Mouse (Mus musculus) lung, postnatal 0 days (tissue): ENCODE data around the gene Telo2. TPM values are rescaled to one million over a fixed set of nuclear protein-coding genes. Genes with fewer than 3 reads are reported as not detected.
"Not testable (repeated sequence)": the region's sequence is repeated elsewhere in the genome, so short reads cannot be mapped to it uniquely, and the experiment has no call there.

Experiments used
- ATAC-seq: fragments of 200-750 bp; cut with Nextera tagmentation; 2 replicates; pipeline ENCODE4 v1.8.0; 2017; ENCODE audit warnings: moderate library complexity
- DNase-seq: peaks from one replicate; pipeline ENCODE4 v3.0.0-alpha.2; 2016; ENCODE audit warnings: low spot score
- H3K27ac ChIP-seq: fragments of 300-500 bp; sonication (generic); 2 replicates; pipeline ENCODE4 v1.5.1; 2014; ENCODE audit warnings: antibody characterized with exemption, mild to moderate bottlenecking, low read length, mixed read lengths
- H3K27me3 ChIP-seq: fragments of 300-500 bp; sonication (generic); replicated peaks from 2 replicates; pipeline ENCODE4 v1.6.1; 2014; ENCODE audit warnings: low read length, mixed read lengths; ENCODE audit not compliant: insufficient read depth
- H3K36me3 ChIP-seq: fragments of 300-500 bp; sonication (generic); 2 replicates; pipeline ENCODE4 v1.6.1; 2014; ENCODE audit warnings: low read length, mixed read lengths; ENCODE audit not compliant: insufficient read depth
- H3K4me1 ChIP-seq: fragments of 300-500 bp; sonication (generic); 2 replicates; pipeline ENCODE4 v1.6.1; 2014; ENCODE audit warnings: antibody characterized with exemption, low read depth, low read length, mixed read lengths; ENCODE audit not compliant: insufficient read depth
- H3K4me2 ChIP-seq: fragments of 300-500 bp; sonication (generic); replicated peaks from 2 replicates; pipeline ENCODE4 v1.6.1; 2014; ENCODE audit warnings: low read depth, mild to moderate bottlenecking, low read length, moderate library complexity, mixed read lengths
- H3K4me3 ChIP-seq: fragments of 300-500 bp; sonication (generic); 2 replicates; pipeline ENCODE4 v1.5.1; 2014; ENCODE audit warnings: low read depth, low read length
- H3K9ac ChIP-seq: fragments of 300-500 bp; sonication (generic); replicated peaks from 2 replicates; pipeline ENCODE4 v1.6.1; 2014; ENCODE audit warnings: low read depth, mild to moderate bottlenecking
- H3K9me3 ChIP-seq: fragments of 300-500 bp; sonication (generic); 2 replicates; pipeline ENCODE4 v1.6.1; 2016; ENCODE audit warnings: low read length, mixed read lengths
- CTCF ChIP-seq: IDR thresholded peaks from 2 replicates; pipeline ENCODE4 v1.5.1; 2016; ENCODE audit warnings: antibody characterized with exemption, mild to moderate bottlenecking
- EP300 ChIP-seq: IDR thresholded peaks from 2 replicates; pipeline ENCODE4 v1.6.1; 2016; ENCODE audit warnings: antibody characterized with exemption, mild to moderate bottlenecking, control low read depth
- WGBS: fragments of 180-500 bp; shearing (Covaris S2); extraction: QIAGEN DNeasy Blood & Tissue Kit; methylation state at CpG from one replicate; pipeline ENCODE4 v1.1.7; 2014; 5-methylcytosine and 5-hydroxymethylcytosine counted together
- polyA plus RNA-seq: library from polyadenylated mRNA; unstranded; fragments of >200 nt; fragmentation: Nextera tagmentation; extraction: Ambion mirVana; gene quantifications from 2 replicates; pipeline ENCODE4 v1.2.1, GENCODE M21; 2015

The Telo2 gene
- polyA plus RNA-seq, 1 experiment from 2014 or later = 13.9 TPM

DNA sequence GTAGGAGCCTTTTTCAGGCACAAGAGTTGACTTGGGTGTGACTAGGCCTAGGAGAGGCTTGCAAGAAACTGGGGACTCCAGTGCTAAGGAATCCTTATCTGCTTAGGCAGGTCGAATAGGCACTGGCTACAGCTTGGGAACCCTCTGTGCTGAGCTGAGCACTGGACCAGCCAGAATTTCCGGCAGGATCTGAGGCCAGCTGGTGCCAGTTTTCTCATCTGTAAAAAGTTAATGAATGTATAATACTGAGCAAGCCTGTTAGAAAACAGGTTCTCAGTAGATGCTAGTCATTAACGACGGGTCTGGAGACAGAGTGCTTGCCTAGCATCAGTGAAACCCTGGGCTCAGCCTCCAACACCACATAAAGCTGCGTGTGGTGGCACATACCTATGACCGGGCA lies 19.9 kb upstream of the Telo2 start:
- no peak for TF ChIP-seq EP300
- no peak for TF ChIP-seq CTCF
- Histone ChIP-seq H3K4me3 (no peak overlapping the region), H3K36me3 (no peaks in the 10 kb centered on the region), H3K9me3 (no peaks in the 10 kb centered on the region), H3K27me3 (no peaks in the 10 kb centered on the region), H3K4me1 (peaks cover 5% of the 10 kb centered on the region), H3K27ac (no peak overlapping the region), H3K4me2 (no peak overlapping the region), H3K9ac (no peak overlapping the region)
- WGBS = 81% methylated on average over 6 of the region's 6 CpGs
- DNase-seq = no peak
- no peak for ATAC-seq

DNA sequence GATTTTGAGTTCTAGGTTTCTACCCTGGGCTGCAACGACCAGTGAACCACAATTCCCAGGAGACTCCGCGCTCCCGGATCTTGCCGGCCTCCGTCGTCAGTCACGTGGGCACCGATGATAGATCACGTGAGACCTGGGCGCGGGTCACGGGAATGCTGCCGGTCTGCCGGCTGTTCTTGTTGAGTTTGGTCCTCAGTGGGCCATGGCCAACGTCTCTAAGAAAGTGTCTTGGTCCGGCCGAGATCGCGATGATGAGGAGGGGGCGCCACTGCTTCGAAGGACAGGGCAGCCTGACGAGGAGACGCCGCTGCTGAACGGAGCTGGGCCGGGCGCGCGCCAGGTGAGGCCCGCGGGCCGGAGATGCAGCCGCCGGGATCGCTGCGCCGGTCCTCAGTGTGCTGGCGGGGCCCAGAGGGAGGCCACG lies 17.5 kb upstream of the Telo2 start, which contains the start of gene Clcn7:
Gene Clcn7 (plus strand): TSS at position 117 of the 424 bp plus-strand sequence.
- ATAC-seq (peak; percentile 95), DNase-seq (peak; percentile 96)
- TF ChIP-seq EP300 (no peak), CTCF (no peak)
- H3K4me1 ChIP-seq = peaks cover 5% of the 10 kb centered on the region
- under 1% methylated on average over 39 of the region's 40 CpGs for WGBS
- H3K4me3 ChIP-seq = peak within 1 kb of the TSS; percentile 98
- H3K4me2 ChIP-seq = peak within 1 kb of the TSS; percentile 71
- no peaks in the 10 kb centered on the region for H3K9me3 ChIP-seq
- H3K36me3 ChIP-seq = no peaks in the 10 kb centered on the region
- H3K27ac ChIP-seq = peak within 1 kb of the TSS; percentile 62
- peak within 1 kb of the TSS; percentile 82 for H3K9ac ChIP-seq
- H3K27me3 ChIP-seq = no peaks in the 10 kb centered on the region

DNA sequence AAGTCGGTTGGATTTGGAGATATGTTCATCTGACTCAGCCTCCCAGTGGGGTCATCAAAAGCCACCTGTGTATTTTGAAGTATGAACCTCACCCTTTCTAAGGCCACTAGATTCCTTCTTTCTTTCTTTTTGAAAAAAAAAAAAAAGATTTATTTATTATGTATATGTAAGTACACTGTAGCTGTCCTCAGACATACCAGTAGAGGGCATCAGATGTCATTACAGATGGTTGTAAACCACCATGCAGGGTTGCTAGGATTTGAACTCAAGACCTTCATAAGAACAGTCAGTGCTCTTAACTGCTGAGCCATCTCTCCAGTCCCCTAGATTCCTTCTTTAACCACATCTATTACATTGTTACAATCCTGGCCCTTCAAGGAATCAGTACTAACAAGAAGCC lies 14.3 kb upstream of the Telo2 start:
- Histone ChIP-seq H3K4me3 (no peak overlapping the region), H3K36me3 (no peaks in the 10 kb centered on the region), H3K9ac (no peak overlapping the region), H3K4me2 (no peak overlapping the region), H3K4me1 (peaks cover 5% of the 10 kb centered on the region), H3K27me3 (no peaks in the 10 kb centered on the region), H3K9me3 (no peaks in the 10 kb centered on the region), H3K27ac (no peak overlapping the region)
- ATAC-seq (no peak), DNase-seq (no peak)
- WGBS = 76% methylated on average over 1 of the region's 1 CpGs
- TF ChIP-seq CTCF (peak; percentile 41), EP300 (no peak)

DNA sequence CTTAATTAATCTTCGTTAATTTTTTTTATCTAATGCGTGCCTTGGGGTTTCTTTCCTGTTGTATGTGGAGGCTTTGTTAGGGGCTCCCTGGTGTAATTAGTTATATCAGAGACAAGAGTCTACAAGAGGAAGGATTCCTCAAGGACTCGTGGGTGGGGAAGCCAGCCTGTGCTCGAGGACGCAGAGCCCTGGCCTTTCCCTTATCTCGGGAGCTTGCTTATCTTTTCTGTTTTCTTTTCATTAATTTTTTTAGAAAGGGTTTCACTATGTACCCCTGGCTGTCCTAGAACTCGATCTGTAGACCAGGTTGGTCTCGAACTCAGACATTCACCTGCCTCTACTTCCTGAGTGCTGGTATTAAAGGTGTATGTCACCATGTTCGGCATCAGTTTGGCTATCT lies 11.9 kb upstream of the Telo2 start:
- TF ChIP-seq EP300 (no peak), CTCF (no peak)
- no peak overlapping the region for H3K9ac ChIP-seq
- no peak overlapping the region for H3K27ac ChIP-seq
- H3K4me3 ChIP-seq = no peak overlapping the region
- H3K36me3 ChIP-seq = no peaks in the 10 kb centered on the region
- ATAC-seq (no peak), DNase-seq (no peak)
- H3K27me3 ChIP-seq = no peaks in the 10 kb centered on the region
- H3K9me3 ChIP-seq = no peaks in the 10 kb centered on the region
- 46% methylated on average over 9 of the region's 9 CpGs for WGBS
- no peaks in the 10 kb centered on the region for H3K4me1 ChIP-seq
- H3K4me2 ChIP-seq = no peak overlapping the region

DNA sequence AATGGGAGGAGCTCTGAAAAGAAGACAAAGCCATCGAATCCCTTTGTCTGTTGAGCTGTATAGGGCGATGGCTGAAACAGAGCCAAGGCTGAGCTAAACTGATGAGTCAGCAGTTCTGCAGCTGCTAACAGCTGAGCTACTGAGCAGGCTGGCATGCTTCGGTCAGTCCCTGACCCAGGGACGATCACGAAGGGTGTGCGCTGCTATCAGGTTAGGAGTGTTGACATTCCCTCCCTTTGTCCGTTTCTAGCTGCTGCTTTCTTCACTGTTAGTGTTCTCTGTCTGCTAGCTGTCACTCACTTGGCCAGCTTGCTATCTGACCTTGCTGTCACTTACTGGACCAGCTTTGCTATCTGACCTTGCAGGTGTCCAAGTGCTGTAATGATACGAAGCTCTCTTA lies 11.3 kb upstream of the Telo2 start:
- Histone ChIP-seq H3K36me3 (no peaks in the 10 kb centered on the region), H3K9ac (no peak overlapping the region), H3K4me1 (no peaks in the 10 kb centered on the region), H3K4me2 (no peak overlapping the region), H3K4me3 (no peak overlapping the region), H3K27me3 (no peaks in the 10 kb centered on the region), H3K27ac (no peak overlapping the region), H3K9me3 (no peaks in the 10 kb centered on the region)
- 28% methylated on average over 8 of the region's 8 CpGs for WGBS
- DNase-seq (no peak), ATAC-seq (peak; percentile 30; the same call in 1 of the 2 replicates)
- no peak for TF ChIP-seq EP300

DNA sequence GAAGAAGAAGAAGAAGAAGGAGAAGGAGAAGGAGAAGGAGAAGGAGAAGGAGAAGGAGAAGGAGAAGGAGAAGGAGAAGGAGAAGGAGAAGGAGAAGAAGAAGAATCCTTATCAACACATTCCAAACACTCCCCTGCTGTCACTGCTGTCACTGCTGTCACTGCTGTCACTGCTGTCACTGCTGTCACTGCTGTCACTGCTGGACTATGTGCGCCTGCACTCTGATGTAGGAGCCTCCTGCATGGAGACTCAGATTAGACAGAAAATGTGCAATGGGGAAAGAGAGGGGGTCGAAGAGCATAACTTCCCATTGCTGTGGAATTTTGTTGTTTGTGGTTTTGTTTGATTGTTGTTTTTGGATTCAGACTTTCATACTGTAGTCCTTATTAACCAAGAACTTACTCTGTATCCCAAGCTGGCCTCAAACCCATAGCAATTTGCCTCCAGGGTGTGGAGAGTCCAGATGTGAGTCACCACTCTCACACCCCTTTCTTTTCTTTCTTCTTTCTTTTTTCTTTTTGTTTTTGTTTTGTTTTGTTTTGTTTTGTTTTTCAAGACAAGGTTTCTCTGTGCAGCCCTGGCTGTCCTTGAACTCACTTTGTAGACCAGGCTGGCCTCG lies 9.8 kb upstream of the Telo2 start:
- WGBS = 58% methylated on average over 3 of the region's 3 CpGs
- H3K4me1 ChIP-seq, H3K4me3 ChIP-seq, H3K9ac ChIP-seq, H3K4me2 ChIP-seq, ATAC-seq, H3K27ac ChIP-seq, H3K27me3 ChIP-seq, DNase-seq, H3K36me3 ChIP-seq, H3K9me3 ChIP-seq: not testable (repeated sequence)

DNA sequence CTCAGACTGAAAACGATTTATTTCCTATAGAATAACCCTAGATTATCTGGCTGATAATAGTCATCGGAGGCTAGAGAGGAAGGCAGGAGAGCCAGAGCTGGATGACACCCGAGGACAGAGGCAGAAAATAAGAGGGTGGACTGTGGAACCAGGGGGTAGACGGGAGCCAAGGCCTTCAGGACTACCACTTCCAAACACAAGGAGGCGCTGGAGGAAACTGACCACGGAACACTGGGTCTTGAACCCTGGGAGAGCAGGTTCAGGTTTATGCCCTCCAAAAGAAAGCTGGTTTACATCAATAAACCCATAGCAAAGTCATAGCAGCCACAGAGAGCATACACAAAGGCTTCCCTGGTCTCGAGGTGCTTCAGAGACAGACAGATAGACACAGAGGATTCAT lies 8.2 kb upstream of the Telo2 start:
- no peak for ATAC-seq
- Histone ChIP-seq H3K4me2 (no peak overlapping the region), H3K9me3 (no peaks in the 10 kb centered on the region), H3K27me3 (no peaks in the 10 kb centered on the region), H3K4me1 (no peaks in the 10 kb centered on the region), H3K4me3 (no peak overlapping the region), H3K9ac (no peak overlapping the region), H3K36me3 (no peaks in the 10 kb centered on the region), H3K27ac (no peak overlapping the region)
- TF ChIP-seq CTCF (peak; percentile 63), EP300 (no peak)
- WGBS = 23% methylated on average over 7 of the region's 7 CpGs
- no peak for DNase-seq
